Mouse (Mus musculus) small intestine, adult 2 months (tissue): ENCODE data around the gene Rab30. TPM values are rescaled to one million over a fixed set of nuclear protein-coding genes. Genes with fewer than 3 reads are reported as not detected.

Experiments used
- H3K27ac ChIP-seq: fragments of 200-500 bp; 2 replicates; pipeline ENCODE4 v1.5.1; 2012; ENCODE audit warnings: low read depth, low read length, control low read depth, inconsistent platforms; ENCODE audit not compliant: insufficient read depth
- H3K27me3 ChIP-seq: fragments of 200-500 bp; 2 replicates; pipeline ENCODE4 v1.6.1; 2012; ENCODE audit warnings: mild to moderate bottlenecking, moderate library complexity, low read length, inconsistent platforms; ENCODE audit not compliant: control insufficient read depth, insufficient read depth
- H3K36me3 ChIP-seq: fragments of 200-500 bp; 2 replicates; pipeline ENCODE4 v1.6.1; 2012; ENCODE audit warnings: mild to moderate bottlenecking, low read length, control low read depth, inconsistent platforms; ENCODE audit not compliant: control insufficient read depth, insufficient read depth
- H3K4me1 ChIP-seq: fragments of 200-500 bp; 2 replicates; pipeline ENCODE4 v1.6.1; 2012; ENCODE audit warnings: low read length, inconsistent platforms, mixed read lengths; ENCODE audit not compliant: control insufficient read depth, insufficient read depth, insufficient read length
- H3K4me3 ChIP-seq: fragments of 200-500 bp; 2 replicates; pipeline ENCODE4 v1.5.1; 2012; ENCODE audit warnings: low read depth, mild to moderate bottlenecking, control low read depth, inconsistent platforms, low read length, moderate library complexity
- CTCF ChIP-seq: fragments of 200-500 bp; IDR thresholded peaks from 2 replicates; pipeline ENCODE4 v1.5.1; 2012; ENCODE audit warnings: low read depth, mild to moderate bottlenecking, control low read depth, inconsistent platforms, low read length, moderate library complexity, mixed read lengths; ENCODE audit not compliant: insufficient replicate concordance, insufficient read length; ENCODE audit errors: extremely low read depth
- POLR2A ChIP-seq: fragments of 200-500 bp; IDR thresholded peaks from 2 replicates; pipeline ENCODE4 v1.6.1; 2012; ENCODE audit warnings: low read depth, mild to moderate bottlenecking, control low read depth, inconsistent platforms, low read length, moderate library complexity
- WGBS: fragments of 180-500 bp; shearing (Covaris S2); methylation state at CpG from one replicate; pipeline ENCODE4 v1.1.7; 2018; 5-methylcytosine and 5-hydroxymethylcytosine counted together
- polyA plus RNA-seq: library from polyadenylated mRNA; depleted of rRNA; stranded (reverse); fragments of >200 nt; gene quantifications from 2 replicates; pipeline ENCODE4 v1.2.3, GENCODE M21; 2012; rRNA removed

Rab30 gene
- 1.7 and 6.9 TPM in 2 replicates for polyA plus RNA-seq

DNA sequence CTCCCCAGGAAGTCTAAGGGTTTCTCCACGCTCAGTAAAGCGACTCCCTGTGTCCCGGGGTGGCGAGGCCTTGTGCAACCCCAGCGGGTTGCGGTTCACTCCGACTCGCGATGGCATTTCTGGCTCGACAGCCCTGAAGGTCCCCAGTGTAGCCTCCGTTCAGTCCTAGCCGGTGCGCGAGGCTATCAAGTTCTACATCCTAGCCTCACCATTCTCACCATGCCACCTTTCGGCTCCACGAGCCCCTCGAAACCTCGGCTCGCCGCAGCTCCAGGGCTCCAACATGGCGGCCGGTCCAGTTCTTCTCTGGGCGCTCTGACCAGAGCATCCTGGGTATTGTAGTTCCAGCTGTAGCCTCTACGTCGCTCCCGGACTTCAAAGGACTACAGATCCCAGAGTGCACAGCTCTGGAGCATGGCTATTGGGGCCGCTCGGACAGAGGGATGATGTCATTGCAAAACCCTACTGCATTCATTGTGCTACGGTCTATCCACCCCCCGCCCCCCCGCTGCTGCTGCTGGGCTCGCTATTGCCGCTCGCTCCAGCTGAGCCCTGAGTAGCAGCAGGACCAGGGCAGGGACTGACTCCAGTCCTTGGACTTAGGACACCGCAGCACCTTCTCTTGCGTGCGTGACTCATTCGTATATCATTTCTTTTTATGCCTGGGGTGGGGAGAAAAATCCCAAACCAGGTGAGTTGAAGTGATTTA, at the start of gene Rab30:
Gene Rab30, plus strand, starts transcription at position 452 of the 709 bp plus-strand sequence.
- peak within 1 kb of the TSS; percentile 78 for H3K4me3 ChIP-seq
- peaks cover 11% of the 10 kb centered on the region for H3K36me3 ChIP-seq
- TF ChIP-seq CTCF (no peak; the same call in 1 of the 2 replicates), POLR2A (peak; percentile 73)
- H3K27ac ChIP-seq = peak within 1 kb of the TSS; percentile 83
- H3K27me3 ChIP-seq = no peaks in the 10 kb centered on the region
- 0% methylated on average over 38 of the region's 38 CpGs for WGBS
- H3K4me1 ChIP-seq = peaks cover 5% of the 10 kb centered on the region; the same call in 1 of the 2 replicates

DNA sequence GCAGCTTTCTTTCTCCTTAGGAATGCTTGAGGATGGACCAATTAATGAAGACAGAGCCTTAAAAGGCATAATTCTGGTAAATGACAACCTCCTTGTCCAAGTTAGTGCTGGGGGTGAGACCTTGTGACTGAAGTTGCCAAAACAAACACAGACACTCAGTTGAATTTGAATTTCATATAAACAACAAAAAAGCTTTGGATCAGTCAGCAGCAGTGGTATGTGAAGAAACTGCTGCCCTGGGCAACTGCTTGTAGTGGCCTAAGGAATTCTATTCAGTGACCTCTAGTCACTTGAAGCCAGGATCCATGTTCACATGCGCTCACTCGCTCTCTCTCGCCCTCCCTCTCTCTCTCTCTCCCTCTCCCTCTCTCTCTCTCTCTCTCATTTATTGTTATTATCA, 45.0 kb upstream of the Rab30 start:
- H3K4me1 ChIP-seq = peaks cover 2% of the 10 kb centered on the region; the same call in 1 of the 2 replicates
- TF ChIP-seq POLR2A (no peak), CTCF (no peak)
- no peaks in the 10 kb centered on the region for H3K36me3 ChIP-seq
- 92% methylated on average over 3 of the region's 3 CpGs for WGBS
- H3K27ac ChIP-seq = no peak overlapping the region
- H3K27me3 ChIP-seq = no peaks in the 10 kb centered on the region
- no peak overlapping the region for H3K4me3 ChIP-seq

DNA sequence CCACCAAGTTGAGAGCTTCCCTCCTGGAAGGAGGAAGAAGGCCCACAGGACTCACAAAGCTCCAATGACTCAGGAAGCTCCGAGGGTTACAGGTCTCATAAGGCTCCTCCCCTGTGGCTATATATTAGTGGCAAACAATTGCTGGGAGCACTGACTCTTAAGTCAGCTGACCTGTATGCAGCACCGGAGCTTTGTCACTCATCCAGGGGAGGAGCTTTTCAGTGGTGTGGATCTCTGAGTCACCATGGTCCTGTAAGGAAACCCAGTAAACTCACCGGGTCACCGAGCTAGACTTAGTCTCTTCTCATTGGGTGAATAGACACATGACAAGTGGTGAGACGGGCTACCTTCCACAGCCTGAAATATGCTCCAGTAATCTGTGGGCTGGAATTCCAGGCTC, 42.6 kb upstream of the Rab30 start:
- H3K27me3 ChIP-seq = no peaks in the 10 kb centered on the region
- no peaks in the 10 kb centered on the region for H3K36me3 ChIP-seq
- H3K27ac ChIP-seq = peak overlapping the region; percentile 53; the same call in 1 of the 2 replicates
- H3K4me1 ChIP-seq = peaks cover 2% of the 10 kb centered on the region; the same call in 1 of the 2 replicates
- WGBS = 29% methylated on average over 5 of the region's 5 CpGs
- no peak for TF ChIP-seq CTCF
- TF ChIP-seq POLR2A = no peak
- no peak overlapping the region for H3K4me3 ChIP-seq

DNA sequence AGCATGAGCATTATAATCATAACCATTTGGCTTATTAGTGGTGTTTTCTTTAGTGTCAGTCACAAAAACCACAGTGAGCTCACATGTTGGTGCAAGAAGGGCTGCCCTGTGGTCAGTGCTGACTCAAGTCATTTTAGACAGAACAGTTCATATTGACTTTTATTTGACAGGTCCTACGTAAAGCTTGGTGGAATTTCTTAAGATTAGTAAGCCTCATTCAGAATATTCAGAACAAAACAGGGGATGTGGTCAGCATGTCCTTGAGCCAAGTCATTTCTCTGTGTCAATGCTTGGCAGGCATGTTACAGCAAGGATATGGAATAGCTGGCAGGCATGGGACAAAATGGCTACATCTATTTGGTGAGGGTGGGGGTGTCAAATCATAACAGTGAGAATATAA, 37.7 kb upstream of the Rab30 start:
- TF ChIP-seq CTCF (no peak), POLR2A (no peak)
- Histone ChIP-seq H3K4me3 (no peak overlapping the region), H3K27me3 (no peaks in the 10 kb centered on the region), H3K27ac (no peak overlapping the region), H3K4me1 (no peaks in the 10 kb centered on the region), H3K36me3 (no peaks in the 10 kb centered on the region)
- 73% methylated on average over 1 of the region's 1 CpGs for WGBS

DNA sequence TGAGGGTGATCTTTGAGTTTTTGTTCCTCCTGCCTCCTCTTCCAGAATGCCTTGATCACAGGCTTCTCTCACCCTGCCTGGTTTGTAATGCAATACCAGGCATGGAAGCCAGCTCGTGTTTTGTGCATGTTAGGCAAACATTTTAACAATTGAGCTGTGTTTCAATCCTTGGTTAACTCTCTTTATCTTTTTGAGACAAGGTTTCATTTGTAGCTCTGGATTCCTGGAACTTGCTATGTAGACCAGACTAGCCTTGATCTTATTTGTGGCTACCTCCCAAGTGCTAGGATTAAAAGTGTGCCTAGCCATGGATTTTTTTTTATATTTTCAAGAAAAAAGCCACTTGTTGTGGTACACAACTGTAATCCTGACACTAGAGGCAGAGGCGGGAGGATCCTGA, 35.9 kb upstream of the Rab30 start:
- Histone ChIP-seq H3K36me3 (no peaks in the 10 kb centered on the region), H3K4me3 (no peak overlapping the region), H3K4me1 (no peaks in the 10 kb centered on the region), H3K27me3 (no peaks in the 10 kb centered on the region), H3K27ac (no peak overlapping the region)
- 64% methylated on average over 2 of the region's 2 CpGs for WGBS
- no peak for TF ChIP-seq CTCF
- no peak for TF ChIP-seq POLR2A

DNA sequence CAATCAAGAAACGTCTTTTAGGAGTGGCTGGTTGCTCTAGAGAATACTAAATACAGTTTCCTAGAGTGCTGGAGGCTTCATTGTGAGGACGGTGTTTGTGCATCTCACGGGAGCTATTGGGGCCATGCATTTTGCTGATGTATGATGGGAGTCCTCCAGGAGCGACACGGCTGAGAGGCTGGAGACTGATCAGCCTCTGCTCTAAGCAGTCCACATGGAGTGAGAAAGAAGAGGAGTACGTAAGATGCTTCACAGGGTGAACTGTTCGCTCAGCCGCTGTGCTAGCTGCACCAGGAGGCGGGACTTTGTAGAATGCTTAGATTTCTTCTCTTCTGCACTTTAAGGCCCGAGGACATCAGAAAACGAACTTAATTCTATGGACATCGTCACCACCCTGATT, 34.7 kb upstream of the Rab30 start:
- H3K27me3 ChIP-seq = no peaks in the 10 kb centered on the region
- no peaks in the 10 kb centered on the region for H3K36me3 ChIP-seq
- H3K4me1 ChIP-seq = no peaks in the 10 kb centered on the region
- no peak overlapping the region for H3K27ac ChIP-seq
- 76% methylated on average over 12 of the region's 12 CpGs for WGBS
- TF ChIP-seq POLR2A (no peak), CTCF (no peak)
- no peak overlapping the region for H3K4me3 ChIP-seq

DNA sequence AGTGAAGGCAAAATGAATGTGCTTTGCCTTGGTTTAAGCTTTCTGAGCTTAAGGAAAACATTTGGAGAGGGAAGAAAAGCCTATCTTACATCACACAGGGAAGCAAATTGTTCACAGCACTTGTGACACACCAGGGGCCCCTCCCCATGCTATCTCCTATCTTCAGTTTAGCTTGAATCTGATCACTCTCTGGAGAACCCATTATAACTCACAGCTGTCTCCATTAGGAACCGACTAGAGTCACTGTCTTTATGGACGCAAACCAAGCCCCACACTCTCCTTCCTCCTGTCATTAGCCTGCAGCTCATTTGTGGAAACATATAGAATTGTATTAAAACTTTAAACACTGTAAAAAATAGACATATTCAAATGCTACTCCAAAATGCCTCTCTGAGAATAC, 31.8 kb upstream of the Rab30 start:
- no peaks in the 10 kb centered on the region for H3K27me3 ChIP-seq
- H3K4me3 ChIP-seq = no peak overlapping the region
- TF ChIP-seq POLR2A = no peak
- no peak for TF ChIP-seq CTCF
- H3K27ac ChIP-seq = no peak overlapping the region
- no peaks in the 10 kb centered on the region for H3K4me1 ChIP-seq
- no peaks in the 10 kb centered on the region for H3K36me3 ChIP-seq
- WGBS = 45% methylated on average over 2 of the region's 2 CpGs
